Mouse (Mus musculus) CD4-positive helper T cell, adult 2 months (primary cell): ENCODE measurements around the gene Eea1.
A peak's percentile ranks its signal among the peaks of the same experiment; 100 is the strongest.
"Not testable (repeated sequence)": the region's sequence is repeated elsewhere in the genome, so short reads cannot be mapped to it uniquely, and the experiment has no call there.

Experiments
- DNase-seq: peaks from one replicate; pipeline ENCODE4 v3.0.0-alpha.2; 2012; ENCODE audit warnings: low read depth, missing footprints, low spot score

Eea1 gene

DNA sequence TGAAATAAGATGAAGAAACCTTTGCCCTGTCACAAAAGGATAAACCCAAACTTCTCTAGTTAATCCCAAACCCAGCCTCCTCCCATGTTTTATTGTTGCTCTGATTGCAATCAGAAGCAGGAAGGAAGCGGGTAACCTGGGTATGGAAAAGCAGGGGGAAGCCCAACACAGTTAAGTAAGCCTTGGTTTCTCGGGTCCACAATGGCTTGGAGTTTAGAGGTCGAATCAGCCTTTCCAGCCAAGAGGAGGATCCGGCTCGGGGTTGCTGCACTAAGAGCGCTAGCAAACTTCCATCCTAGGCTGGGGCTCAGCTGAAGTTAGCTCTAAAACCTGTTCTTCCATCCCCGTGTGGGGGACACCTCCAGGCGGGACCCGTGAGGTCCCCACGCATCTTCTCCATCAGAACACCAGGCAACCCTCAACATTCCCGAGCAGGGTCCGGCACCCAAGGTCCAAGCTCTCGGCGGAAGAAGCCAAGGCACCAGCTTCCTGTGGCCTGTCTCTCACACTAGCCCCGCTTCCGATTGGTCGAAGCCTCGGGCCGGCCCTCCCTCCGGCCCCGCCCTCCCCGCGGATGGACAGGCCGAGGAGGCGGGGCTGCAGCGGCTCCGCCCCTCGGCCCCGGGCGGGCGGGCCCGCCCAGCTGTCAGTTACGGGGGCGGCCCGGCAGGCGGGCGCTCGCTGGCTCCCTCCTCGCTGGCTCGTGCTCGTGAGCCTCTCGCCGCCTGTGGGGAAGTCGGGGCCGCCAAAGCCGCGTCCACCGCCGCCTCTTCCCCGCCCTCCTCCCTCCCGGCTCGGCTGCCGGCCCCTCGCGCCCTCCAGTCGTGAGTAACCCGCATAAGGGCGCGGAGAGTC is at the start of gene Eea1:
Gene Eea1, plus strand, starts transcription at position 605 of the 855 bp plus-strand sequence.
- peak; percentile 84 for DNase-seq

DNA sequence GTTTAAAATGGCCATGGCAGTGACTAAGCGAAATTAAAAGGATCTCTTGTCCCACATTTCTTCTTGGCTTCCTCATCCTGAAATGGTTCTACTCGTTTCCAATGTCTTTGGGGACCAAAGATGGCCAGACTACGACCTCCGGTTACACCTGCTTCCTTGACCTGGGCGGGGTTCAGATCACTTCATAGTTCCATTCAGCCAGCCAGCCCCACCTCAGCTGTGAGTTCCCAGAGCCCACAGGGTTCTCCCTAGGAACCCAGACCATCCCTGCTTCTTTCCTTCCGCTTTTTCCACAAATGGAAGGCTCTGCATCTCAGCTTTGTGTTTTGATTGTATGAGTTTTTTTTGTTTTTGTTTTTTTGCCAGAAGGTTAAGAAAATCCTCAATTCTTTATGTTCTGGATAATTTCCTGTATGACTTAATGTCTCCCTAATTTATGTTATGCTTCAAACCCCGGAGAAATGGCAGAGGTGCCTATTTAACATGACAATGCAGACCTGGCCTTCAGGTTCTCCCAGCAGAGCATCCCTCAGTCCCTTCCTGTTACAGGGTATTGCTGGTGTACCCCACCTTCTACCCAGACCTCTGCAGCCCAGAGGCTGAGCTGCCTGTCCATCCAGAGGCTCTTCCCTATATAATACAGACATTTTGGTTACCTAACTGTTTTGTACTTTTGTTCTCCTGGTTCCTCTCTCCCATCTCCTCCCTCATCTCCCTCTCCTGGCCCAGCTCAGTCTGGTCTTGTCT is 49.1 kb upstream of the Eea1 start:
- DNase-seq = no peak

DNA sequence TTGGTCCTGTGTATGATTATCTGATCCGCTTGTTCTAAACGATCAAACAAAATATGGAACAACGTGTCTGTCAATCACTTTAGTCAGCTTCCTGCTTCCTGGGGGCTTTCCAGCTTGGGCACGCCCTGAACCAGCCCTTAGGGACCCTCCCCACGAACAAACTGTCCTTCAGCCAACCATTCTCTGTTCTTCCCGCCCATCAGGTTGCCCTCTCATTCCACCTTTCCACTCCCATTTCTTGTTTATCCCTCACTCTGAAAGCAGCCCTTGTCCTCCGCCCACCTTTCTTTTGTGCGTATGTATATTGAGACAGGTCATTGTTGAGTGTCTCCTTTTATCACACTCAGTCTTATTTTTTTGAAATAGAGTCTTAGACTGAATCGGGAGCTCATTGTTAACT is 48.3 kb upstream of the Eea1 start:
- DNase-seq = no peak

DNA sequence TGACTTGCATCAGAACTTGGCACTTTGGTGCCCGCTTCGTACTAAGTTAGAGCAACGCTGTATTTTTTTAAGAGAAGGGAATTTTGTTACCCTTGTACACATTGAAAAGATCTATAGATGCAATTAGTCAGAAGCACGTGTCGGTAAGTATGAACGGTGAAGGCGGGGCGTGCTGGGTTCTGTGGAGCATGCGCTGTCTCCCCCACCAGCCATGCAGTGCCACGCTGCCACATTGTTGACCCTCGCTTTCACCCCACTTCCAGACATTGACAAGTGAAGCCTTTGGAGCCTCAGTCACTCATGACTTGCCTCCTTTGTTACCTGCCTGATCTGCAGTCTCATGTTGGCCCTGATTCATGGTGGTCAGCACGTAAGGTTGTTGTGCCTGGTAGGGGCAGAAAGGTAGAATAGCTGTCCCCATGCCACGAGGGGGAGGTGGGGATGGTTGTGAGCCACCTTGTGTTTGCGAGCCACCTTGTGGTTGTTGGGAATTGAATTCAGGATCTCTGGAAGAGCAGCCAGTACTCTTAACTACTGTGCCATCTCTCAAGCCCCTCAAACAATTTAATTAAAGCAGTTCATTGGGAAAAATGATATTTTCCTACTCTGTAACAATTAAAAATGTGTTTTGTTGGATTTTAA is 47.0 kb upstream of the Eea1 start:
- no peak for DNase-seq

DNA sequence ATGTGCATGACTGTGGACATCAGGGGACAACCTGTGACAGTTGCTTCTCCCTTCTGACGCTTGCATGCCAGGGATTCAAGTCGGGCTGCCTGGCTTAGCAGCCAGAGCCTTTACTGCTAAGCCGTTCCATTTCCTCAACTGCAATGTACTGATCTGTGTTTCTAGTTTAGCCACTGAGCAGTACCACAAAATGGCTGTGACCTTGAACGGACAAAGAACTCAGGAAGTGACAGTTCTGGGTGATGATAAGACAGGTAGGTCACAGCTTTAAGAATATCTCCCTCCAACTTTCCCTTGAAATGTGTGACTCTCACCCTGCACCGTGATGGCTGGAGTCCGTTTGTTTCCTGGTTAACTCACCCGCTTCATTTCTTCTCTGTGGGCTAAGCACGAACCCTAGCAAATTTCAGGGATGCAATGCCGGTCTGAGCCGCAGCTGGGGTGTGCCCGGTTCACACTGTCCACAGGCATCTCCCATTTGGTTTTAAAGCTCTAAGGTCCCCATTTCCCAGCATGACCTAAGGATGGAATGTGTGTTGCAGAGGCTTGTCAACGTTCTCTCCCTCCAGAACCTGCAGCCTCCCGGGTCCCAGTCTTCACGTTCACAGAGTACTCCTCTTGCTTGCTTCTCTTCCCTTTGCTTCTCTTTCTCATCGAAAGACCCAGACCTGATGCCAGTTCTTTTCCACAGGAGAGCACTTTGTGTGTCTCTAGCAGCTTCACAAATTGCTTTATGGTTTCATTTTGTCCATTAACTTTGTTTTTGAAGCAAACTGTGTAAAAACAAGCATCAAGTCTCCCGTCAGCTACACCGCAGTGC is 46.2 kb upstream of the Eea1 start:
- DNase-seq = no peak

DNA sequence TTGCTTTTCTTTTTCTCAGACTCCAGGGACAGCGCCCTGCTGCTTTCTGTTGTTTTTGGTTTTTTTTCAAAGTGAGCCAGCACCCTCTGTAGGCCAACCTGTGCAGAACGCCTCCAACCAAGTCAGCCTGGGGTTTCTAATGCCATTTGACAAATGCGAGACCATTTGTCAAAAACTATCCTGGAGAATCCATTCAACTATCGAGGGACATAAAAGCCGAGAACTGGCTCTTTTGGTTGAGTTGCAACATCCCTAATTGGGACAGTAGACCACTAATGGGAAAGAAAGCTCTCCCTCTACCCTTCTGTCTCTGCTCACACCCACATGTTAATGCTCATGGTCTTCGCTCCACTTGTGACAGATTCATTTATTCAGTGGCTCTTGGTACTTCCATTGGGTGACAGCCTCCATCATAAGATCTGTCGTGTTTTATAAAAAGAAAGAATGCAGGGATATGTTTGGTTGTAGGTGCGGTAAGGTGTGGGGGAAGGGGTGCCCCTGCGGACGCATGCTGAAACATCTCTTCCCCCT is 45.5 kb upstream of the Eea1 start:
- DNase-seq = peak; percentile 74

DNA sequence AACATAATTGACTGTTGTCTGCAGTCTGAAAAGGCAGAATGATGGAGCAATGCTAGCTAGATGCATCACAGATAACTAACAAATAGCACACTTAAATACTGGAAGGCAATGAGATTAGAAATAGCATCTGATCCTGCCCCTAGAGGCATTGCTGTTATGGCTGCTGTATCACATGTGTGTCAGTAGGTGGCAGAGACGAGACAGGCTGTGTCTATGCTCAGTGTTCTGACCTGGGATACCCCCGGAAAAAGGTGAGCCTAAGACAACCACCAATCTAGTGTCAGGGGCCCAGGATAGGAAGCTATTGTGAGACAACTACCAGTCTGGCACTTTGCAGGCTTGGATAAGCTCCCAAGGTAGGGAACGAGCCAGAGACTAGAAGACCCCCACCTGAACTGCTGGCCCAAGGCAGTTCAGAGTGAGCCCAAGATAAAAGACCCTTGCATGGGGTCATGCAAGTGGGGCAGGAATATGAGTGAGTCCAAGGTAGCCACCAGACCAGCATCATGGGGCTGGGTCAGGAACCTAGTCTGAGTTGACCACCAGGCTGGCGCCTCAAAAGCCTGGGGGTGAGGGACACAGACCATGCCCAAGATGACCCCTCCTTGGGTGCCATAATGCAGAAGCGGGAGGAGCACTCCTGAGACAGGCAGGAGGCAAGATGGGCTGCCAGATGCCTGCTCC is 41.8 kb upstream of the Eea1 start:
- DNase-seq = peak; percentile 46

DNA sequence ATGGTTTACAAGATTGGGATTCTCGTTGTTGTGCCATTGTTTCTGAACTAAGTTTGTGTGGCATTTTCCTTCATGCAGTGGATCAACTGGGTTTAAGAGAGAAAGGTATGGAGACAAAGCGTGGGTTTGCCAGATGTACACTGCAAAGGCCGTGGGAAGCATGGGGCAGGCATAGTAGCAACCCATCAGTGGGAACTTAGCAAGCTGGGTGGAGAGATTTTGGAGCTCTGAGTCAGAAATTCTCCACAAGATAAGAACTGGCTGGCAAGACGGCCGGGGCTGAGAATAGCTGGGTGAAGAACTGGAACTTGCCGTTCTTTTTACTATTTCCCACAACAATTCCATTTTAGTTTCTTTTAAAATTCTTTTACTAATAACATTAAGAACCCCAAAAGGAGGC is 35.8 kb upstream of the Eea1 start:
- DNase-seq = no peak

DNA sequence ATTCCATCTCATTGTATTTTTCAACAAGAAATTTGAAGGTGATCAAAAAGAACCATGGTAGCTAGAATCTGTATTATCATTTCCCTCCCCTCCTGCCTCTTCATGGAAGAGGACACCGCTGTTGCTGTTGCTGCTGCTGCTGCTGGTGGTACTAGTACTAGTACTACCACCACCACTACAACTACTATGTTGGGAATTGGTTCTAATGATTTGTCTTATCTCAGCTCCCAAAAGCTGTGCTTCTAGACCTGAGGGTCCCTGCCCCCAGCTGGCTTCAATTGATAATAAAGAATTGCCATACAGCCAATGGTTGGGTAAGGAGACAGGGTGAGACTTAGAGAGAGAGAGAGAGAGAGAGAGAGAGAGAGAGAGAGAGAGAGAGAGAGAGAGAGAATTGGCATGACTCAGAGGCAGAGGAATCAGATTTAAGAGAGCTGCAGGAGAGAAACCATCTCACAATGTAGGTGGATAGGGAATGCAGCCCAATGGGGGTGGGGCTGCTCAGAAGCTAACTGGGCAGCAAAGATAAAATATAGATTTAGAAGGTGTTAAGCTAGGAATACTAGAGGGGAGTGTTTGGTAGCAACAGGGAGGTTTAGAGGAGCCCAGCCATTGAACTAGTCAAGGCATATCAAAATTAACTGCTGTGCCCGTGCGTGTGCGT is 31.1 kb upstream of the Eea1 start:
- no peak for DNase-seq

DNA sequence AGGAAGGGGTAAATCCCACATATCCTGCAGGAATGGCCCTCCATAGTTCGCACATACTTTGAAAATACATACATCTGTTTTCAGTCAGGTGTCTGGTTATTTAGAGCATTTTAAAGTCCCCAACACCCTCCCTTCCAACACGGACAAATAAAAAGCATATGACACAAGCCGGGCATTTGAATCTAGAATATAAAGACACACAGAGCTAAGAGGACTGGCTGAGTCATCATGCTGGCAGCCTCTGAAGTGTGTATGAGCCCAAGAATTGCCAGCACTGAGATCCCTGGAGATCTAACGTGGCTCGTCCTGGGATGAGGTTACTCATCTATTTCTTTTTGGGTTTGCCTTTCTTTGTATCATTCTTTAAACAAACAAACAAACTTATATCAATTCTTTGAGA is 29.4 kb upstream of the Eea1 start:
- DNase-seq = no peak

DNA sequence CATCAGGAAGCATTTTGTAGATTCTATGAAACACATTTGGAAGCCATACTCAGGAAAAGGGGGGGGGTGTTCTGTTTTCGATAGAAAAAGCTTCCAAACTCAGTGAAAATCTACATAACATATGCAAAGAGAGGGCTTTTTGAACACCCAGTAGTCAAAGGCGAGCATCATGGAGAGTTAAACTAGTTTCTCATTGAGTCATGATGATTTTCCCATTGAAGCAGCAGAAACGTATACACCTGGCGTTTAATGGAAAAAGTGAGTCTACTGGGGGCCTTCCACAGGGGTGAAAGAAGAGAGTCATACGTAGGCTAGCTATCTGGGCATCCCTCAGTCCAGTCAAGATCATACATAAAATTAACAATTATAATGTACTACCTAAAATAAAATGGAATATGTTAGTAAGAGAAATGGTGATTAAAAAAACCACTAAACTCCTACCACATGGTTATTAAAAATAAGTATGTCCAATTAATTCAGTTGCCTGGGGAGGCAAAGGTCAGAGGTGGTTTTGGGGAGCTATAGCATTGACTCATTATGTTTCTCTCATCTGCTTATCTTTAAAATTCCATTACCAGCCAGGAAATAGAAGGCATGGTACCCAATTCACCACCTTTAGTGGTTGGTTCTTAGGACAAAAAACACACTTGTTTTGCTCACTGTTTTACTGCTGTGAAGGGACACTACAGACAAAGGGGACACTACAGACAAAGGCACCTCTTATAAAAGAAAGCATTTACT is 25.8 kb upstream of the Eea1 start:
- peak; percentile 83 for DNase-seq

DNA sequence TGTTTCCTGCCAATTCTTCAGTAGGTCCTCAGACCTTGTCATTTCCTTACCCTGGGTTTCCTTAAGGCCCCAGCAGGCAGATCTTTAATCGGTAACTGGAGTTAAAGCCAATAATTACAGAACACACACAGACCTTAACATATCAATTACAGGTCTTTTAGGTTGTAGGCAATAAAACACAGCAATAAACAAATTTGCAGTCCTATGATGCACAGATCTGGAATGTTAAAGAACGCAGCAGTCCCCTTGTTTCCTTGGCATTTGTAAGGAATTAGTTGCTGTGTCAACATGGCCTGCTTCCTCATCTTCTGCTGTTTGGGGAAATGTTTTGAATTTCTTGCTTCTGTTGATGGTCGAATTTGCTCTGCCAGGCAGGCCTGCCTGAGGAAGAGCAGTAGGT is 21.7 kb upstream of the Eea1 start:
- no peak for DNase-seq

DNA sequence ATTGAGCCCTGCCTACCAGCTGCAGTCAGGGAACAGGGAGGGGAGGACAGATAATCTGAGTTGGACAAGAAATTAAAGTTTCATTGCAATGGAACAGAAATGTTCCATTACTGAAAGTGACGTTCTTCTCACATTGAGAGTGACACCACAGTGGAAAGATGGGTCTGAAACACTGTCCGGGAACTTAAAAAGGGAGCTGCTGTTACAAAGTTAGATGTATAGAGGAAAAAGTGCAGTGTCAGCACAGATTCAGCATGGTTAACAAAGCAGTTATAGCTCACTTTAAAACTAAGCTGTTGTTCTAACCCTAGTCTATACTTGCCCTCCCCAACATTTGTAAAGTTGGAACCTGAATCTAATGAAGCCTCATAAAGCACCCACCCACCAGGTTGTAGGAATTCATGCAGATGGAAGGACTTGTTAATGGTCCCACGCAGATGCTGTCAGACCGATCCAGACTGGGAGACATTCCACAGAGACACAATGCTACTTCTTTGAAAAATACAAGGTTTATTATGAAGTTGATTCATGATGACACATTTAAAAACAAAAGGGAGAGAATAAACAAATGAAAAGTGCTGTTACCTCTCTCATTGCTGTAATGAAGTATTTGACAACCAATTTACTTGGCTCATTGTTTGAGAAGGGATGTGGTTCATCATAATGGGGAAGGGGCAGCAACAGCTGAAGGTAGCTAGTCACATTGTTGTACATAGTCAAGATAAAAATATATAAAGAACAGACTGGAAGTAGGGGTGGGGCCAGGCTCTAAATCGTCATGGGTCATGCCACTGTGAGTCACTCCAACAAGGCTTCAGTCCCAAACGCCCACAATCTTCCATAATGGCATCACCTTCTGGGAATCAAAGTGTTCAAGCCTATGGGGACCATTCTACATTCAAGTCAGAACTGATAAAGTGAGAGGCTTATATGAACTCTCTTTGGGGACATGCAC is 16.9 kb upstream of the Eea1 start:
- DNase-seq = peak; percentile 45

DNA sequence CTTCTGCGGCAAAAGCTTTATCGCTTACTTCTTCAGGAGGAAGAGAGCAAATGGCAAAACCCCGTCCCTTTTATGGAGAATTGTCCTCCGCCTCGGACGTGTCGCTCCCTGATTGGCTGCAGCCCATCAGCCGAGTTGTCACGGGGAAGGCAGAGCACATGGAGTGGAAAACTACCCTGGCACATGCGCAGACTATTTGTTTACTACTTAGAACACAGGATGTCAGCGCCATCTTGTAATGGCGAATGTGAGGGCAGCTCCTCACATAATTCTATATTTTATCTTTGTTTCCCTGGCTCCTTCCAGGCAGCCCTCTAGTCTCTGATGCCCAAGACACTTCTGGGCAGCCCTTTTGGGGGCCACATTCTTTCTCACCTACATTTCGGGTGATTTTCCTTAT is 6.8 kb upstream of the Eea1 start:
- DNase-seq = not testable (repeated sequence)

DNA sequence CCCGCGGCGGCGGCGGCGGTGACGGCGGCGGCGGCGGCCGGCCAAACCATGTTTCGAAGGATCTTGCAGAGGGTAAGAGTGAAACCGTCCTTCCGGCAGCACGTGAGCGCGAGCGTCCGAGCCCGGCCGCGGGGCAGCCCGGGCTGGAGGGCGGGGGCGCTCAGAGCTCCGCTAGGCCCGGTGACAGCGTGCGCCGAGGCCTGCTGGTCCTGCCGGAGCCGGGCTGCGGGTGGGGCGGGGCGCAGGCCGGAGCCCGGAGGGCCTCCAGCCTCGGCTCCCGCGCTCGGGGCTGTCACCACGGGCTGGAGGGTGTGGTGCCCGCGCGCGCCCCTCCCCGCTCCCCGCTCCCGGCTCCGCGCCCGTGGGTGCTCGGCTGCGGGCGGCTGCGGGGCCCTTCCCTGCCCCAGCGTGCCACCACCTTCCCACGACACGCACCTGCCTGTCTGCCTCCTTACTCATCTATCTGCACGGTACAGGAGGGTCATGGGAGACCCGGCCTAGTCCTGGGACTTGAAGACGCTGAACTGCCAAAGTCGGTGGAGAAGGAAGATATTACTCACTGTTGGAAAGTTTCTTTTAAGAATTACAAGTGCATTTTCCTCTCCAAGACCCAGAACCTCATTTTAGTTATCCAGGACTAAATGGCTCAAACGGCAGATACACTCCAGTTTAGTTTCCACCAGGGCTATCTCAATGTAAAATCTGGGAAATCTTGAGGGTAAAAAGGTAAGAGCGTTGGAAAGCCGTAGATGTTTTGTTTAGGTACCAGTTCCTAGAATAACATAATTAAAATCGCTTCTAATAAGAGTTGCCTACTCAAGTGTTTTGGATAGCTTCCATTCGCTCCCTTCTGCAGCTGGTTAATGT is 684 bp downstream of the Eea1 start:
- no peak for DNase-seq

DNA sequence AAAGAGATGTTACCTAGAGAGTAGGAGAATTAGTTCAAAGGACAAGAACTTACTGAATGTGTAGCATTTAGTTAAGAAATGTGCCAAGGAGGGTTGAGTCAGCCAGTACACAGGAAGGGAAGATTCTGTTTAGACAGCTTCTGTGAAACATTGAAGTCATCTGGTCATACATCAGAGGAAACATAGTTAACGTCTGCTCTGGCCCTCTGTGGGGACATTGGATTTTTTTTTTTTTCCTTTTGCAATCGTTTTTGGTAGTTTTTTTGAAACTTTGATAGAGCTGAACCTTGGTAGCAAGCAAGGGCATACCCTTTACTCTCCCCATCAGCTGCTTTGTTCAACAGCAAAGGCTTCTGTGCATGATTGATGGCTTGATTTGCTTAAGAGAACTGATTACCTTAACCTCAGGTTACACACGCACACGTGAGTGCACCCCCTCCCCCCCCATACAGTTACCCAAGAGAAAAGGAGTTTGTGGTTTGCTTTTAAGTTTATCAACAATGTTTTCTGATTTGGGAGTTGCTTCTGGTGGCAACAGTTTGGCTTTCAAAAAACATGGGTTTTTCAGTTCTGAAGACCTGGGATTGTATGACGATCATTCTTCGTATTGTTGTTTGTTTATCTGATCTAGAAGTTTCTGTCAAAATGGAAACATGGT is 1.4 kb downstream of the Eea1 start:
- peak; percentile 79 for DNase-seq

DNA sequence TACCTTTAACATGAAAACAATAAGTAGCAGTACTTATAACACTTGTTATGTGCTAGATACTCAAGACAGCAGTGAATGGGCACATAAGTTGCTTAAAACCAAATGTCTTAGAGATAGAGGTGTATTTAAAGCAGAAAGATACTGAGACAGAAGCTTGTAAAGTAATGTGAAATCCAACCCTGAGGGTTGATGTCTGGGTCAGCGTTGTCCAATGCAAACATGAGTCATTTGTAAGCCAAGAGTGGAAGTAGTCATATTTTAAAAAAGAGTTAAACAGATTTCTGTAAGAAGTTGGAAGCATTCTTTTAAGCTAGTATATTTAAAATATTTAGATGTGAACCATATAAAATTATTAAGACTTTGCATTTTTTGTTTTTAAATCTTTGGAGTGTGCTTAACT is 4.6 kb downstream of the Eea1 start:
- no peak for DNase-seq
